Mouse (Mus musculus): ENCODE results near the gene Gm21936. TPM values are rescaled to one million over a fixed set of nuclear protein-coding genes. Genes with fewer than 3 reads are reported as not detected.

The Gm21936 gene
- polyA plus RNA-seq (2014; fragmentation: Illumina TruSeq; extraction: RNeasy Lipid Tissue Mini Kit (QIAGEN cat#74804); ENCODE audit: low read depth, low replicate concordance), result not detected

GRCm38 (mm10) chr12:87795212-87795611 is at the start of gene Gm21936:
Gene Gm21936 (plus strand): TSS chr12:87795512.

GRCm38 (mm10) chr12:87775655-87776054 is 19.7 kb upstream of the Gm21936 start, which contains the start of gene Gm21319:
Gene Gm21319 (minus strand): TSS chr12:87775755.

GRCm38 (mm10) chr12:87816277-87816676 is 21.0 kb downstream of the Gm21936 start, which contains the start of gene BB287469:
Gene BB287469 (plus strand): TSS chr12:87816577.

GRCm38 (mm10) chr12:87842239-87842638 is 46.9 kb downstream of the Gm21936 start, which contains the start of gene Gm2001:
Gene Gm2001 (minus strand): TSS chr12:87842339.

Other genes with a start within 250 kb of the Gm21936 start
- not detected for gene Oog1, start 192.8 kb upstream of the Gm21936 start, polyA plus RNA-seq (2014; fragmentation: Illumina TruSeq; extraction: RNeasy Lipid Tissue Mini Kit (QIAGEN cat#74804); ENCODE audit: low read depth, low replicate concordance)
- gene Gm4027, start 176.6 kb upstream of the Gm21936 start, polyA plus RNA-seq (2014; fragmentation: Illumina TruSeq; extraction: RNeasy Lipid Tissue Mini Kit (QIAGEN cat#74804); ENCODE audit: low read depth, low replicate concordance), result not detected
- gene Gm16381, start 150.9 kb upstream of the Gm21936 start, polyA plus RNA-seq (2014; fragmentation: Illumina TruSeq; extraction: RNeasy Lipid Tissue Mini Kit (QIAGEN cat#74804); ENCODE audit: low read depth, low replicate concordance), result not detected
- gene Gm21319, start 19.8 kb upstream of the Gm21936 start, polyA plus RNA-seq (2014; fragmentation: Illumina TruSeq; extraction: RNeasy Lipid Tissue Mini Kit (QIAGEN cat#74804); ENCODE audit: low read depth, low replicate concordance), result not detected
- not detected for gene BB287469, start 21.1 kb downstream of the Gm21936 start, polyA plus RNA-seq (2014; fragmentation: Illumina TruSeq; extraction: RNeasy Lipid Tissue Mini Kit (QIAGEN cat#74804); ENCODE audit: low read depth, low replicate concordance)
- not detected for gene Gm2001, start 46.8 kb downstream of the Gm21936 start, polyA plus RNA-seq (2014; fragmentation: Illumina TruSeq; extraction: RNeasy Lipid Tissue Mini Kit (QIAGEN cat#74804); ENCODE audit: low read depth, low replicate concordance)
- not detected for gene Gm2016, start 78.6 kb downstream of the Gm21936 start, polyA plus RNA-seq (2014; fragmentation: Illumina TruSeq; extraction: RNeasy Lipid Tissue Mini Kit (QIAGEN cat#74804); ENCODE audit: low read depth, low replicate concordance)
- not detected for gene Gm2022, start 99.9 kb downstream of the Gm21936 start, polyA plus RNA-seq (2014; fragmentation: Illumina TruSeq; extraction: RNeasy Lipid Tissue Mini Kit (QIAGEN cat#74804); ENCODE audit: low read depth, low replicate concordance)
- gene Gm2035, start 124.3 kb downstream of the Gm21936 start, polyA plus RNA-seq (2014; fragmentation: Illumina TruSeq; extraction: RNeasy Lipid Tissue Mini Kit (QIAGEN cat#74804); ENCODE audit: low read depth, low replicate concordance), result not detected
- not detected for gene Gm2042, start 158.6 kb downstream of the Gm21936 start, polyA plus RNA-seq (2014; fragmentation: Illumina TruSeq; extraction: RNeasy Lipid Tissue Mini Kit (QIAGEN cat#74804); ENCODE audit: low read depth, low replicate concordance)
- gene Gm2075, start 216.3 kb downstream of the Gm21936 start, polyA plus RNA-seq (2014; fragmentation: Illumina TruSeq; extraction: RNeasy Lipid Tissue Mini Kit (QIAGEN cat#74804); ENCODE audit: low read depth, low replicate concordance), result not detected
- gene Gm6803, start 223.3 kb downstream of the Gm21936 start, polyA plus RNA-seq (2014; fragmentation: Illumina TruSeq; extraction: RNeasy Lipid Tissue Mini Kit (QIAGEN cat#74804); ENCODE audit: low read depth, low replicate concordance), result not detected
- gene Gm2056, start 231.5 kb downstream of the Gm21936 start, polyA plus RNA-seq (2014; fragmentation: Illumina TruSeq; extraction: RNeasy Lipid Tissue Mini Kit (QIAGEN cat#74804); ENCODE audit: low read depth, low replicate concordance), result not detected

Measured in liver, adult 10 weeks (tissue).